Mouse (Mus musculus): ENCODE results near the gene Dhx32.

DNA sequence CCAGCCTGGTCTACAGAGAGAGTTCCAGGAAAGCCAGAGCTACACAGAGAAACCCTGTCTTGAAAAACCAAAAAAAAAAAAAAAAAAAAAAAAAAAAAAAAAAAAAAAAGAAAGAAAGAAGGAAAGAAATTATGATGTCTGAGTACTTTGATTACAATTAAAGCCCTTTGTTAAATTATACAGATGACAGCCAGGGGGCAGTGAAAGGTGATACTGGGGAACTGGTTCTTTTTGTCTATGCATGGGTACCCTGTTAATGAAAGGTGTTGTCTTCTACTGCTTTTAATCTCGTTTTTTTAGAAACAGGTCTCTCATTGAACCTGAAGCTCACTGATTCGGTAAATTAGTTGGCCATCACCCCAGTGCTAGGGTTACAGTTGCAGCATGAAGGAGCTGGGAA lies 75.2 kb downstream of the Dhx32 start:
- TF ChIP-seq CTCF (IDR thresholded peaks at IDR 0.05; ENCODE audit: borderline replicate concordance, control insufficient read depth, extremely low read depth, insufficient read depth, low read length, poor library complexity): no peak
- TF ChIP-seq POLR2A (IDR thresholded peaks at IDR 0.05; ENCODE audit: control insufficient read depth, extremely low read depth, insufficient read depth, low read length, poor library complexity): no peak

Data from thymus, adult 2 months (tissue).